Mouse (Mus musculus): ENCODE measurements at regions not wholly inside any gene's neighbourhood (a gene's known extent, or its start where the extent isn't known, plus 50 kb on each side); places are given as distances from the start of the nearest gene placed in this dataset.
A peak's percentile ranks its signal among the peaks of the same experiment; 100 is the strongest.
"Not testable (repeated sequence)": the region's sequence is repeated elsewhere in the genome, so short reads cannot be mapped to it uniquely, and the experiment has no call there.

DNA sequence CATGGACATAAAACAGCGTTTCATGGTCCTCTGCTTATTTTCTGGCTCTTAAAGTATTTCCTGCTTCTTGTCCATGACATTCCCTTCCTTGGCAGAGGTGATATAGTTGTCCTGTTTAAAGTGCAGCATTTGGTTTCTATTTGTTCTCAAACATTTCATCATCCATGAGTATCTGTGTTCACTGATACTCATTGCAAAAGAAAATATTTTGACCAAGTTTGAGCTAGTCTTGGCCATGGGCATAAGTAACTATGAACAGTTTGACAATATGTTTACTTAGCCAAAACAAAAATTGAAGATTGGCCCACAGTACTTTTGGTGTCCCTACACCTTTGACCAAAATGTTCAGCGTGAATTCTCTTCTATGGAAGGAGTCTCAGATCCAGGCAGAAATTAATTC, 58.7 kb upstream of the 2310057J18Rik start:
- not testable (repeated sequence) for DNase-seq (ENCODE audit: low read depth)

DNA sequence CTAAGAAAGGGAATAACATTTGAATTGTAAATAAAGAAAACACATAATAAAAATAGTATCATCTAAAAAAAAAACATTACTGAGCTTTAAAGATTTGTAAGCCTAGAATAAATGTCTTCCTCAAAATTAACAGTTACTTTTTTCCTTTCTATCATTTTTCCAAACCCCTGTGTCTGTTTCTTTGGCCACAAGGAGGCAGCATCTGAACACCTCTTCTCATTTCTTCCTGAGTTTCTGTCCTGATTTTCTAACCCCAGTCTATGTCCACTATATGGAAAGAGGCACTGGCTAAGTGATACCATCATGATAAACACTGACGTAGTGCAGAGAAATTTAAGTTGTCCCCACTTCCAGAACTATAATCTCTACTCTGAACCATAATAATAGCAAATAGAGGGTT, 55.8 kb upstream of the Soga3 start:
- peak; percentile 11 for DNase-seq (ENCODE audit: low read depth)
